Mouse (Mus musculus) liver, adult (tissue): ENCODE measurements at regions not wholly inside any gene's neighbourhood (a gene's known extent, or its start where the extent isn't known, plus 50 kb on each side); places are given as distances from the start of the nearest gene placed in this dataset.

Experiments
- GATA4 ChIP-seq: IDR thresholded peaks from 2 replicates; pipeline ENCODE4 v1.6.1; 2014; ENCODE audit warnings: mild to moderate bottlenecking, low read length; ENCODE audit not compliant: insufficient replicate concordance

DNA sequence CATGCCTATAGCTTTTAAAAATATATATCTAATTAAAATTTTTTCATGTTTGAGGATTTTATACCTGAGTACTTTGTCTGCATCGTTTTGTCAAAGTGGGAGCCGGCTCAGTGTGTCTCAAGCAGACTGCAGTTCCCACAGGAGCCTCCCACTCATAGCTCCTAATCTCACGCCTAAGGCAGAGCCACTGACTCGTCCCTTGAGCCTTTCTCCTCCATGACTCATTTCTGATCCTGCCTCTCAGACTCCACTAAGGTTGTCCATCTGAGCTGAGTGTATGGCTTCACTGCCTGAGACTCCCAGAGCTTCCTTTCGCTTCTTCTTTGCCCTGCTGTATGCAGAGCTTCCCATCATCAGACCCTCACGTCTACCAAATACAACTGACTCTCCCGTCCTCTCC is 98.8 kb downstream of the Efnb2 start:
- TF ChIP-seq GATA4: no peak

- no peak for TF ChIP-seq GATA4
These were observed 103.0 kb downstream of the Efnb2 start for GRCm38 (mm10) chr8:8558050-8558449.

GRCm38 (mm10) chr8:8556152-8556551 is 104.9 kb downstream of the Efnb2 start:
- TF ChIP-seq GATA4: no peak

DNA sequence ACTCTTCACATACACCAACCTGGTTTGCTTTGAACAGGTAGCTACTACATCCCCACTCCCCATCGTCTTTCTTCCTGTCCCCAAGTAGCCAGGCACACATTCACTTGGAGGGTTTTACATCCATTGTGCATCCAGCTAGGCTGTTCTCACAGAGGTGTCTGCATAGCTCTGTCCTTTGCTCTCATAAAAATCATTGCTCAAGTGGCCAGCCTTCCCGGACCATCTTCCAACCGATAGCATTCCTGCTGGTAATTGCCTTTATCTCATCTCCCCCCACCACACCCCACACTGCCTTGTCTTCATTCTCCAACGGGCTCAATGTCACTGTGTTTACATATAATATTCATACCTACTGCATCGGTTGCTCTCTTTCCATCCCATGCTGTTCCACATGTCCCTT is 106.4 kb downstream of the Efnb2 start:
- no peak for TF ChIP-seq GATA4

GRCm38 (mm10) chr8:8552779-8553178 is 108.3 kb downstream of the Efnb2 start:
- TF ChIP-seq GATA4: no peak

- no peak for TF ChIP-seq GATA4
These were observed 124.4 kb downstream of the Efnb2 start for GRCm38 (mm10) chr8:8536626-8537025.

- no peak for TF ChIP-seq GATA4
These were observed 126.3 kb downstream of the Efnb2 start for GRCm38 (mm10) chr8:8534787-8535186.

DNA sequence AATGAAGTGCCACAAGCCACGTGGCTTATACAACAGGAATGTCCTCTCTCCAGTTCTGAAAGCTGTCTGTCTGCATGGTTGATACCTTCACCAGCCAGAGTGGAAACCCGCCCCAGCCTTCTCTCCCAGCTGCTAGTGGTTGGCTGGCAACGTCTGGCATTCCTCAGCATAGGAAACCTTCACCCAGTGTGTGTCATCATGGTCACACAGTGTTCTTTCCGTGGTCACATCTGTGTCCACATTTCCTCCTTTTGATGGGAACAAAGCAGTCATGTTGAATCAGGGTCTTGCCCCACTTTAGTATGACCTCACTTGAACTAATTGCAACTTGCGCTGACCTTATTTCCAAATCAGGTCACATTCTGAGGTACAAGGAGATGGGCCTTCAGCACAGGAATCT is 128.1 kb downstream of the Efnb2 start:
- no peak for TF ChIP-seq GATA4

- TF ChIP-seq GATA4: no peak
These were observed 130.5 kb downstream of the Efnb2 start for GRCm38 (mm10) chr8:8530540-8530939.

- no peak for TF ChIP-seq GATA4
These were observed 139.5 kb downstream of the Efnb2 start for GRCm38 (mm10) chr8:8521532-8521931.

- TF ChIP-seq GATA4: no peak
These were observed 141.3 kb downstream of the Efnb2 start for GRCm38 (mm10) chr8:8519772-8520191.

DNA sequence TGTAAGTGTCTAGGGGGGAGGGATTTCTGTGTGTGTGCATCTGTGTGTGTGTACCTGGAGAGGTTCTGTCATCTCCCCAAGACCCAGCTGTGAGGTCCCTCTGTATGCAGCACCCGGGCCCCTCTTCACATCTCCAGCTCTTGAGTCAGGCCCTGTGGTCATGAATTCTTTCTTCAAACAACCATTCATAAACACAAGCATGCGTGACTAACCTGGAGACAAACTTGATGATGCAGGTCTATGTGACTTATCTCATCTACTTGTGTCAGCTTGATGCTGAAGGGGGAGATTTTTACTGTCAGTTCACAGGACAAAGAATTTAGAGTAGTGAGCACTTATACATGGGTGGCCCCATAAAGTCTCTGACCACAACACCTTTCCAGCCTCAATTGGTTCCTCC is 143.4 kb downstream of the Efnb2 start:
- no peak for TF ChIP-seq GATA4

GRCm38 (mm10) chr8:8516272-8516671 is 144.8 kb downstream of the Efnb2 start:
- TF ChIP-seq GATA4: no peak

- no peak for TF ChIP-seq GATA4
These were observed 161.1 kb downstream of the Efnb2 start for GRCm38 (mm10) chr8:8499921-8500320.

GRCm38 (mm10) chr8:8498753-8499152 is 162.3 kb downstream of the Efnb2 start:
- no peak for TF ChIP-seq GATA4

GRCm38 (mm10) chr8:8495472-8495871 is 165.6 kb downstream of the Efnb2 start:
- no peak for TF ChIP-seq GATA4

- TF ChIP-seq GATA4: no peak
These were observed 166.8 kb downstream of the Efnb2 start for GRCm38 (mm10) chr8:8494281-8494680.

DNA sequence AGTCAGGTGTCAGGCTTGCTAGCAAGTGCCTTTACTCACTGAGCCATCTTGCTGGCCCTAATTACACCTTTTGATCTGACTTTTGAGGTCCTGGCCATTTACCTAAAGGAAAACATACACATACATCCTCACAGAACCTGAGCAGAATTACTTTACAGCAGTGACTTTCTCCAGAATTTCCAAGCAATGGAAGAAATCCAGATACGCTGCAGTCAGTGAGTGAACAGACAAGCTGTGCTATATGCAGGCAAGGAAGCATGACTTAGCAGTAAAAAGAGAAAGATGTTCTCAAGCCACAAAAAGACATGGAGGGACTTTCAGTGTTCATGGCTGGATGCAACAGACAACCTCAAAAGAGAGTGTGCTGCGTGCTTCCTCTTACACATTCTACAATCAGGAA is 169.1 kb downstream of the Efnb2 start:
- TF ChIP-seq GATA4: no peak
